ENCODE assay signal across 9 mouse cellular contexts in genomic region chr7:122445056-122445455, GRCm38 (mm10).
DNase-seq lines count a peak whose midpoint lies in the region; ATAC-seq and TF ChIP-seq lines count a peak whose summit lies in the region.
"Had no signal": no experiment of that assay in that cellular context is flagged by ENCODE, and none has a peak within 500 bp of the region (broad histone marks: within the 10 kb centered on the region; RNA-seq: fewer than 3 reads in every experiment).

No protein-coding gene starts in this region.

- no peak for ATAC-seq in activated CD4-positive, CD25-positive, alpha-beta regulatory T cell, adult 4 months

- intact Hi-C loops in left cerebral cortex, adult 2 months (cut with DNase I): no loop called here

- DNase-seq in adrenal gland, postnatal 10 days: peak; percentile 47
- no peak for DNase-seq in adrenal gland, adult 2 months
- DNase-seq in left cerebral cortex, adult 2 months (ENCODE audit: extremely low spot score in 1 of 2, low spot score in 2 of 2): peak in 1 of 2 experiments; percentile 31
- DNase-seq in left cerebral cortex, adult 11 months (ENCODE audit: low spot score): no peak
- peak; percentile 79 for DNase-seq in brain, adult 2 months (ENCODE audit: low read depth, low spot score)
- DNase-seq in induced T-regulatory cell, adult 2 months (ENCODE audit: low read depth): peak; percentile 83
- DNase-seq in retina, adult 2 months (ENCODE audit: low read depth, low spot score): peak; percentile 15

- peak; percentile 71 for TF ChIP-seq CTCF in left cerebral cortex, adult 2 months (IDR thresholded peaks at IDR 0.05)

- no peak overlapping the region for H3K4me3 ChIP-seq in left cerebral cortex, adult 2 months
- H3K4me3 ChIP-seq: heart, embryonic 15.5 days had no signal

- H3K27ac ChIP-seq in left cerebral cortex, adult 2 months: no peak overlapping the region
- H3K27ac ChIP-seq: heart, embryonic 15.5 days had no signal

Comparison
In these comparisons a context has a peak if more than half of its experiments do, and no peak if none do; other contexts are left out.
1. DNase-seq: peak in adrenal gland, postnatal 10 days (single experiment), brain, adult 2 months (single experiment), induced T-regulatory cell, adult 2 months (single experiment) and retina, adult 2 months (single experiment); none in adrenal gland, adult 2 months (single experiment) and left cerebral cortex, adult 11 months (single experiment).